Mouse (Mus musculus): ENCODE results near the gene Mrps18a. TPM values are rescaled to one million over a fixed set of nuclear protein-coding genes. Genes with fewer than 3 reads are reported as not detected.

The Mrps18a gene
- total and polyA plus RNA-seq, 2 experiments from 2014 or later: 67.1 to 169 TPM

DNA sequence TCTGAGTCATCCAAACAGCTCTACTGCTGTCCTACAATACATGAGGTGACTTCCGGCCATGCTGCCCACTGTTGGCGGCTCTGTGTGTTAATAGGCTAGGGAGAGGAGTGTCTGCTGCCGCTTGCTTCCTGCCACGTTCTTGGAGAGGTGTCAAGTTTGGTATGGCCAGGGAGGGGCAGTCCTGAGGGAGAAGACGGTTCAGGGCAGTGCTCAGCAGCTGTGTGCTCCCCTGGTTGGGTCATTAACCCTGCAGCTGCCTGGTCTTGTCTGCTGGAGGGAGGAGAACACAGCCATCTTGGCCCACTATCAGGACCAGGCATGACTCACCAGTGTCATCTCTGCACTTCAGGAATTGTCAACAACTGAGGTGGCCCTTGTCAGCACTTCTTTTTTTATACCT is 57.5 kb downstream of the Mrps18a start:
- TF ChIP-seq CTCF (IDR thresholded peaks at IDR 0.05; ENCODE audit: low read depth): no peak
- Histone ChIP-seq H3K4me1 (ENCODE audit: insufficient read depth, low read length) (peaks cover under 1% of the 10 kb centered on the region; the same call in 1 of the 2 replicates), H3K27me3 (ENCODE audit: insufficient read depth, low read length) (no peaks in the 10 kb centered on the region), H3K27ac (no peak overlapping the region), H3K4me3 (ENCODE audit: low read length) (no peak overlapping the region), H3K36me3 (ENCODE audit: insufficient read depth, low read length) (peaks cover 54% of the 10 kb centered on the region), H3K9ac (replicated peaks; ENCODE audit: low read length) (no peak overlapping the region), H3K4me2 (ENCODE audit: low read depth, low read length) (no peak overlapping the region), H3K9me3 (ENCODE audit: low read length) (no peaks in the 10 kb centered on the region)
- WGBS: 48% methylated on average over 5 of the region's 5 CpGs
- ATAC-seq: no peak
- DNase-seq (ENCODE audit: low spot score): no peak

DNA sequence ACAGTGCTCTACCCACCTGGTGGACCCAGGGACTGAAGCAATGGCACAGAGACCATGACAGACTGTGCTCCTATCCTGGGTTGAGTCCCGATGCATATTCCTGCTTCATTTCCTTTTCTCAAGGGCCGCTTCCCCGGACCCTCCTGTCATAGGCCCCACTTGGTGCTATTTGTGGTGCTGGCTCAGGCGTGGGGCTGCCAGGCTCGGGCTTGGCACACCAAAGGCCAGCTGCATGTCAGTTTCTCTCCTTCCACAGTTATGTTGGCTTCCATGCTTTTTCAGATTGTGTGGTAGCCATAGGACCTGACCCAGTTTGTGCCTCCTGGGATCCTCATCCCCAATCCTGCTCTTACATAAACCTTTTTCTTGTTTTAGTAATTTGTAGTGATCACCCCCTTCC is 58.0 kb downstream of the Mrps18a start:
- no peak for TF ChIP-seq CTCF (IDR thresholded peaks at IDR 0.05; ENCODE audit: low read depth)
- H3K36me3 ChIP-seq (ENCODE audit: insufficient read depth, low read length): peaks cover 54% of the 10 kb centered on the region
- H3K4me1 ChIP-seq (ENCODE audit: insufficient read depth, low read length): no peaks in the 10 kb centered on the region
- H3K27me3 ChIP-seq (ENCODE audit: insufficient read depth, low read length): no peaks in the 10 kb centered on the region
- WGBS: 91% methylated on average over 5 of the region's 5 CpGs
- H3K4me3 ChIP-seq (ENCODE audit: low read length): no peak overlapping the region
- H3K4me2 ChIP-seq (ENCODE audit: low read depth, low read length): no peak overlapping the region
- ATAC-seq: no peak
- no peaks in the 10 kb centered on the region for H3K9me3 ChIP-seq (ENCODE audit: low read length)
- DNase-seq (ENCODE audit: low spot score): no peak
- H3K27ac ChIP-seq: no peak overlapping the region
- no peak overlapping the region for H3K9ac ChIP-seq (replicated peaks; ENCODE audit: low read length)

DNA sequence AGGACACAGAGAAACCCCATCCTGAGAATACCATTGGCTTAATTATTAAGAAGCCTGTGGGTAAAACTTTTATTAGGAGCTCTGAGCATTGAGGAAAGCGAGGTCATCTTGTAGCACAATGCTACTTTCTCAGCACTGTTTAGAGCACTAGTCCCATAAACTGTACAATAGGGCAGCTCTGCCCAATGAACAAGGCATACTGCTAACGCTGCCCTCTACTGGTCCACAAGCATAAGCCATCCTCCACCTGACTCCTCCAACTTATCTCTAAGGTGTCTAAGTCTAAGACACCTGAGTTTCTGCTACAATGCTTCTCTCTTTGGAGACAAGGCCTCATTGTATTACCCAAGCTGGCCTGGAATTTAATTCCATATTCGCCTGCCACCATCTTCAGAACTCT is 59.8 kb downstream of the Mrps18a start:
- Histone ChIP-seq H3K4me3 (ENCODE audit: low read length) (no peak overlapping the region), H3K9me3 (ENCODE audit: low read length) (no peaks in the 10 kb centered on the region), H3K4me2 (ENCODE audit: low read depth, low read length) (no peak overlapping the region), H3K9ac (replicated peaks; ENCODE audit: low read length) (no peak overlapping the region), H3K4me1 (ENCODE audit: insufficient read depth, low read length) (no peaks in the 10 kb centered on the region), H3K27me3 (ENCODE audit: insufficient read depth, low read length) (no peaks in the 10 kb centered on the region), H3K36me3 (ENCODE audit: insufficient read depth, low read length) (peaks cover 38% of the 10 kb centered on the region), H3K27ac (no peak overlapping the region)
- WGBS: 77% methylated on average over 3 of the region's 3 CpGs
- ATAC-seq (no peak), DNase-seq (ENCODE audit: low spot score) (peak; percentile 66)
- TF ChIP-seq CTCF (IDR thresholded peaks at IDR 0.05; ENCODE audit: low read depth): peak; percentile 72

Other genes starting within 250 kb of the Mrps18a start
- 89.5 and 89.6 TPM in 2 replicates for gene Vegfa, start 78.6 kb upstream of the Mrps18a start, total RNA-seq (2014; rRNA removed)
- gene Vegfa, start 78.6 kb upstream of the Mrps18a start, polyA plus RNA-seq (2015; fragmentation: Nextera tagmentation; extraction: Ambion mirVana): 4.1 and 4.8 TPM in 2 replicates
- 50.7 and 54.3 TPM in 2 replicates for gene Rsph9, start 33.2 kb downstream of the Mrps18a start, total RNA-seq (2014; rRNA removed)
- gene Rsph9, start 33.2 kb downstream of the Mrps18a start, polyA plus RNA-seq (2015; fragmentation: Nextera tagmentation; extraction: Ambion mirVana): 74.7 and 80.0 TPM in 2 replicates
- gene Mad2l1bp, start 42.6 kb downstream of the Mrps18a start, total RNA-seq (2014; rRNA removed): 10.2 and 16.2 TPM in 2 replicates
- gene Mad2l1bp, start 42.6 kb downstream of the Mrps18a start, polyA plus RNA-seq (2015; fragmentation: Nextera tagmentation; extraction: Ambion mirVana): 17.2 and 17.5 TPM in 2 replicates
- gene Gtpbp2, start 50.0 kb downstream of the Mrps18a start, total RNA-seq (2014; rRNA removed): 68.0 and 94.8 TPM in 2 replicates
- 25.8 and 27.9 TPM in 2 replicates for gene Gtpbp2, start 50.0 kb downstream of the Mrps18a start, polyA plus RNA-seq (2015; fragmentation: Nextera tagmentation; extraction: Ambion mirVana)
- 9.7 and 10.5 TPM in 2 replicates for gene Polh, start 91.7 kb downstream of the Mrps18a start, total RNA-seq (2014; rRNA removed)
- gene Polh, start 91.7 kb downstream of the Mrps18a start, polyA plus RNA-seq (2015; fragmentation: Nextera tagmentation; extraction: Ambion mirVana): 4.7 and 5.5 TPM in 2 replicates
- 54.5 and 56.9 TPM in 2 replicates for gene Xpo5, start 91.8 kb downstream of the Mrps18a start, total RNA-seq (2014; rRNA removed)
- 23.8 and 23.9 TPM in 2 replicates for gene Xpo5, start 91.8 kb downstream of the Mrps18a start, polyA plus RNA-seq (2015; fragmentation: Nextera tagmentation; extraction: Ambion mirVana)
- 45.9 and 61.1 TPM in 2 replicates for gene Polr1c, start 137.1 kb downstream of the Mrps18a start, total RNA-seq (2014; rRNA removed)
- 58.7 and 61.7 TPM in 2 replicates for gene Polr1c, start 137.1 kb downstream of the Mrps18a start, polyA plus RNA-seq (2015; fragmentation: Nextera tagmentation; extraction: Ambion mirVana)
- 22.2 and 26.9 TPM in 2 replicates for gene Yipf3, start 137.1 kb downstream of the Mrps18a start, total RNA-seq (2014; rRNA removed)
- gene Yipf3, start 137.1 kb downstream of the Mrps18a start, polyA plus RNA-seq (2015; fragmentation: Nextera tagmentation; extraction: Ambion mirVana): 78.7 and 85.4 TPM in 2 replicates
- gene Lrrc73, start 142.5 kb downstream of the Mrps18a start, total RNA-seq (2014; rRNA removed): 48.2 and 54.5 TPM in 2 replicates
- 27.2 and 28.0 TPM in 2 replicates for gene Lrrc73, start 142.5 kb downstream of the Mrps18a start, polyA plus RNA-seq (2015; fragmentation: Nextera tagmentation; extraction: Ambion mirVana)
- gene Tjap1, start 172.0 kb downstream of the Mrps18a start, total RNA-seq (2014; rRNA removed): 30.7 and 43.3 TPM in 2 replicates
- 19.5 and 19.9 TPM in 2 replicates for gene Tjap1, start 172.0 kb downstream of the Mrps18a start, polyA plus RNA-seq (2015; fragmentation: Nextera tagmentation; extraction: Ambion mirVana)
- gene Dlk2, start 186.4 kb downstream of the Mrps18a start, total RNA-seq (2014; rRNA removed): 67.1 and 67.7 TPM in 2 replicates
- gene Dlk2, start 186.4 kb downstream of the Mrps18a start, polyA plus RNA-seq (2015; fragmentation: Nextera tagmentation; extraction: Ambion mirVana): 20.2 and 23.9 TPM in 2 replicates
- 12.8 and 16.4 TPM in 2 replicates for gene Abcc10, start 217.4 kb downstream of the Mrps18a start, total RNA-seq (2014; rRNA removed)
- 6.6 and 7.3 TPM in 2 replicates for gene Abcc10, start 217.4 kb downstream of the Mrps18a start, polyA plus RNA-seq (2015; fragmentation: Nextera tagmentation; extraction: Ambion mirVana)

All from hindbrain, postnatal 0 days (tissue).